Mouse (Mus musculus): Measurements from ENCODE around the gene Smarca2. TPM values are rescaled to one million over a fixed set of nuclear protein-coding genes. Genes with fewer than 3 reads are reported as not detected.

Smarca2 gene
- 10 to 100 TPM; 88.0 to 90.9 TPM for total RNA-seq (2023)

DNA sequence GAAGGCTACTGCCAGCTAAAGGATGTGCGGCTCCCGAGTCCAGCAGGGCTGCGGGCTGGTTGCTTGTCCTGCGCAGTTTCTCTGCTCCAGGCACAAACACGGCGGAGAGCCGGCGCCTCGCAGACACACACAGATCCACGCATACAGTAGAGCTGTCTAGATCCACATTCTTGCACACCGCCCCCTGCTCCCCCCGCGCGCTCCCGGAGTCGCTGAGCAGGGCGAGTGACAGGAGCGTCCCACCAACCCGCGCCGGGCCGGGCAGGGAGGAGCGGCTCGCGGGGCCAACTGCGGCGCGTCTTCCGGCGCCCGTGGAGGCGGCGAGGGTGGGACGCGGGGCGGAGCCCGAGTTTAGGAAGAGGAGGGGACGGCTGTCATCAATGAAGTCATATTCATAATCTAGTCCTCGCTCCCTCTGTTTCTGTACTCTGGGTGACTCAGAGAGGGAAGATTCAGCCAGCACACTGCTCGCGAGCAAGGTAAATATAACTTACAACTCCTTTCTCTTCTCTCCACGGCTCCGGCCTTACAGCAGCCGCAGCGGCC lies at the start of gene Smarca2:
Smarca2 (plus strand) TSS at position 296 of the 546 bp plus-strand sequence.

Measured in neutrophil, adult 59 days (primary cell).